Mouse (Mus musculus) inflammation-experienced regulatory T-cells, adult 16 weeks (primary cell): ENCODE results near the gene Xpnpep2. TPM values are rescaled to one million over a fixed set of nuclear protein-coding genes. Genes with fewer than 3 reads are reported as not detected.

Experiments used
- polyA plus RNA-seq: library from polyadenylated mRNA; unstranded; fragments of 100-300 nt; shearing (Covaris generic); gene quantifications from one replicate; pipeline ENCODE4 v1.2.1, GENCODE M21; 2017

The Xpnpep2 gene
- polyA plus RNA-seq, result 0.34 TPM

GRCm38 (mm10) chrX:48108394-48109315 lies at the start of gene Xpnpep2:
Xpnpep2 (plus strand) TSS chrX:48108725.

GRCm38 (mm10) chrX:48146262-48146661 lies 37.7 kb downstream of the Xpnpep2 start, which contains the start of gene Sash3:
Sash3 (plus strand) TSS chrX:48146436.

Other genes with a start within 250 kb of the Xpnpep2 start
- not detected for gene Smarca1, start 215.8 kb upstream of the Xpnpep2 start, polyA plus RNA-seq
- 11.5 TPM for gene Ocrl, start 196.3 kb upstream of the Xpnpep2 start, polyA plus RNA-seq
- gene Apln, start 73.9 kb upstream of the Xpnpep2 start, polyA plus RNA-seq, result 0.49 TPM
- gene Sash3, start 37.7 kb downstream of the Xpnpep2 start, polyA plus RNA-seq, result 542 TPM
- 27.1 TPM for gene Zdhhc9, start 100.2 kb downstream of the Xpnpep2 start, polyA plus RNA-seq
- gene Utp14a, start 148.1 kb downstream of the Xpnpep2 start, polyA plus RNA-seq, result 19.5 TPM
- gene Bcorl1, start 232.6 kb downstream of the Xpnpep2 start, polyA plus RNA-seq, result 2.3 TPM